Mouse (Mus musculus) macrophage (primary cell): ENCODE measurements around the gene Mrpl39. TPM values are rescaled to one million over a fixed set of nuclear protein-coding genes. Genes with fewer than 3 reads are reported as not detected.

Experiments used
- H3K27ac ChIP-seq: fragments of 350-480 bp; formaldehyde crosslinking; 2 replicates; pipeline ENCODE4 v1.9.0; 2021
- H3K36me3 ChIP-seq: fragments of 350-480 bp; formaldehyde crosslinking; 2 replicates; pipeline ENCODE4 v1.9.0; 2021; ENCODE audit errors: inconsistent target
- H3K4me3 ChIP-seq: fragments of 350-480 bp; formaldehyde crosslinking; 2 replicates; pipeline ENCODE4 v1.9.0; 2021; ENCODE audit errors: inconsistent target
- H3K79me2 ChIP-seq: fragments of 350-480 bp; formaldehyde crosslinking; 2 replicates; pipeline ENCODE4 v1.9.0; 2021; ENCODE audit errors: inconsistent target
- WGBS: methylation state at CpG from one replicate; pipeline ENCODE4 v1.1.7; 2026; ENCODE audit warnings: inconsistent platforms; ENCODE audit not compliant: missing documents; 5-methylcytosine and 5-hydroxymethylcytosine counted together
- polyA plus RNA-seq: library from polyadenylated mRNA; stranded (reverse); fragments of 250-400 nt; gene quantifications from 3 replicates; pipeline ENCODE4 v1.2.4, GENCODE M21; 2018; ENCODE audit warnings: inconsistent platforms
- total RNA-seq, 78 experiments: library from RNA; depleted of rRNA; stranded (reverse); fragments of 250-400 nt; gene quantifications; 1 replicate in 9 of 78; 2 replicates in 24 of 78; 3 replicates in 43 of 78; 4 replicates in 2 of 78; pipeline ENCODE4 v1.2.4; 2018; ENCODE audit warnings: inconsistent platforms in 56 of 78

Mrpl39 gene
- 10 to 100 TPM; 10.4 to 40.8 (median 26.9) TPM for total RNA-seq (2018; cell fraction: chromatin; rRNA removed)
- total RNA-seq (2018; cell fraction: cytosol; rRNA removed), result 10 to 100 TPM; 15.5 to 28.1 (median 23.9) TPM
- total RNA-seq (2018; cell fraction: nucleus; rRNA removed), result 10 to 100 TPM; 18.2 to 46.9 (median 28.6) TPM
- polyA plus RNA-seq, result 16.2 to 30.4 TPM (median 24.0 TPM) in 3 replicates

DNA sequence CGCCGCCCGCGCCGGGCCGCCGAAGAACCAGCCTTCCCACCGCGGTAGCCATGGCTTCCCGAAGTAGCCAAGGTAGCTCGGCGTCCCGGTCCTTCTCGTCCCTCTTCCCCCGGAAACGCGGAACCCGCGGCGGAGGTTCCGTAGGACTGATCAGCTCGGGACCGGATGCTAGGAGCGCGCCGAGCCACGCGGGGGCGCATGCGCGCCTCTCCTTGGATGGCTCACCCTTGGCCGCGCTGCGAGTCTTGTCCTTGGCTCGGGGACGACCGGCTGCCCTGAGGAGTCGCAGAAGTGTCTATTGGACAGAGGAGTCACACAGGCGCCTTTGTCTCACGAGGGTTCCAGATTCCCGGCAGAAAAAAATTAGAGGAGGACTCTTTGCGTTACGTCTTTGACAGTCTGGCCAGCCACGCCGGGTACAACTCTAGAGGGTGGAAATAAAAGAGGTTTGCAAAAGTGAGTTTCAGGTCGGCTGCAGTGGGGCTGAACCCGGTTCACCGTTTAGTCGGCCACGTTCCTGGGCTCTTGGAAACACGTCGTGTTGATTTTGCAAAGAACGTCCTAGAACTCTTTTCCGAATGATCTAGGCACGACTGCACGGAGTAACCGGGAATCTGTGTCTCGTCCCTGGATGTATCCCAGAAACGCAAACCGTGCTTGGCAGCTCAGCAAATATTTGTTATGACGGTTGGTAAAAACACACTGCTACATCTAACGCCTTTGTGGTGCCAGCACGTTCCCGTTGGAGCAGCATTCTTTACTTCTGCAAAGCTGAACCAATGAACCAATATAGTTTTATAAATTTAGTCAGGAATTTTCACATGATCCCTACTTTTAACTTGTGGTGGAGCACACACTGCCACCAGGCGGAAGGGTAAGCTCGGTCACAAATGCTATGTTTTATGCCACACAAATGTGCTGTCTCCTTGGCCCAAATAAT lies at the start of gene Mrpl39:
Gene Mrpl39 (minus strand): TSS at position 577 of the 940 bp plus-strand sequence.
- Histone ChIP-seq H3K4me3 (peak within 1 kb of the TSS; percentile 77), H3K36me3 (peaks cover 14% of the 10 kb centered on the region), H3K79me2 (peaks cover 20% of the 10 kb centered on the region), H3K27ac (peak within 1 kb of the TSS; percentile 54)
- WGBS, result under 1% methylated on average over 66 of the region's 66 CpGs

DNA sequence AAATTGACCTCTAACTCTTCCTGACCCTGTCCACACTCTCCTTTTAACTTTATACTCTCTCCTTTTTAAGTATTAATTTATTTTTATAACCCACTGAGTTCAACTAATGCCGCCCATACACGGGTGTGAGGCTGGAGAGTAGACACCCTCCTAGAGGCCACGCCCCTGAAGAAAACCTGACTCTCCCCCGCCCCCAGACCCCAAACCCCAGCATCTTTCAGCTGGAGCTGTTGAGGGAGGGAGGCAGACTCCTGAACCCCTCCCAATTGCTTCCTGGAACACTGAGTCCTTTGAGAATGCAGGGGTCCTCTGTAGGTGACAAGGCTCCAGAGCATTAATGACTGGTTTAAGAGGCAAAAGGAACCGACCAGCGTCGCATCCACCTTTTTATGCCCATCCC lies 49.4 kb upstream of the Mrpl39 start:
- 88% methylated on average over 7 of the region's 7 CpGs for WGBS
- H3K4me3 ChIP-seq, result no peak overlapping the region
- H3K79me2 ChIP-seq, result no peaks in the 10 kb centered on the region
- no peak overlapping the region for H3K27ac ChIP-seq
- H3K36me3 ChIP-seq, result no peaks in the 10 kb centered on the region

DNA sequence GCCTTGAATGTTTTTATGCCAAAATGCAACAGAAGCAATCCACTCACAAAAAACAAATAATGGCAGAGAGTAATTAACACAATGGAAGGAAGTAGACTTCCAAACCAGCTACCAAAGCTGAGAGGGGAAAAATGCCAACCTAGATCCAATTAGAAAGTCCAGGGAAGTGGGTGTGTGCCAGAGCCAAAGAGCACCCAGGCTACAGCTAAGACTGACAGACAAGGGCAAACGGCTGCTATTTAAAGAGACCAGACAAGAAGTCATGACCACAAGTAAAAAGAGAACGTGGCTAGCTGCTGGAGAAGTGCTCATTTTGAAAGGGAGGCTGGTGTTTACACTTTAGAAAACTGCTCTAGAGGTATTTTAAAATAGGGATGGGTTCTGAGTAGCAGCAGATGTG lies 47.7 kb upstream of the Mrpl39 start:
- no peaks in the 10 kb centered on the region for H3K79me2 ChIP-seq
- no peak overlapping the region for H3K4me3 ChIP-seq
- H3K27ac ChIP-seq, result no peak overlapping the region
- 28% methylated on average over 2 of the region's 2 CpGs for WGBS
- no peaks in the 10 kb centered on the region for H3K36me3 ChIP-seq

DNA sequence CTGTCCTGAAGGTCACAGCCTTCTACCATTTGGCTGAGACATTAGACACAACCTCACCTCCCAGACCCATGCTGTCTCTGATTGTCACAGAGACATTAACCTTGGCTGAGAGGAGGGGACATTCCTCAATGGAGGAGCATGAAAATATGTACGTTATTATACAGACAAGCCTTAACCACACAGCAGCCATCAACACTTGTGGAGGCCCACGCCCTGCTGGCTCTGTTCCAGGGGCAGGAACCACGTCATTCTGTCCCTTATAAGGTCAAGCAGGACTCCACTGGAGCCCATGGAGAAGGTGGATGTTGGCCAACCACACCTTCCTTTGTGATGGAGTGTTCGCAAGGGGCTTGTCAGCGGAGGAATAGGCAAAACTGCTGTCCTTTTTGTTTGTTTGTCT lies 44.2 kb upstream of the Mrpl39 start:
- no peaks in the 10 kb centered on the region for H3K36me3 ChIP-seq
- 74% methylated on average over 3 of the region's 5 CpGs for WGBS
- H3K4me3 ChIP-seq, result no peak overlapping the region
- H3K27ac ChIP-seq, result no peak overlapping the region
- H3K79me2 ChIP-seq, result no peaks in the 10 kb centered on the region

DNA sequence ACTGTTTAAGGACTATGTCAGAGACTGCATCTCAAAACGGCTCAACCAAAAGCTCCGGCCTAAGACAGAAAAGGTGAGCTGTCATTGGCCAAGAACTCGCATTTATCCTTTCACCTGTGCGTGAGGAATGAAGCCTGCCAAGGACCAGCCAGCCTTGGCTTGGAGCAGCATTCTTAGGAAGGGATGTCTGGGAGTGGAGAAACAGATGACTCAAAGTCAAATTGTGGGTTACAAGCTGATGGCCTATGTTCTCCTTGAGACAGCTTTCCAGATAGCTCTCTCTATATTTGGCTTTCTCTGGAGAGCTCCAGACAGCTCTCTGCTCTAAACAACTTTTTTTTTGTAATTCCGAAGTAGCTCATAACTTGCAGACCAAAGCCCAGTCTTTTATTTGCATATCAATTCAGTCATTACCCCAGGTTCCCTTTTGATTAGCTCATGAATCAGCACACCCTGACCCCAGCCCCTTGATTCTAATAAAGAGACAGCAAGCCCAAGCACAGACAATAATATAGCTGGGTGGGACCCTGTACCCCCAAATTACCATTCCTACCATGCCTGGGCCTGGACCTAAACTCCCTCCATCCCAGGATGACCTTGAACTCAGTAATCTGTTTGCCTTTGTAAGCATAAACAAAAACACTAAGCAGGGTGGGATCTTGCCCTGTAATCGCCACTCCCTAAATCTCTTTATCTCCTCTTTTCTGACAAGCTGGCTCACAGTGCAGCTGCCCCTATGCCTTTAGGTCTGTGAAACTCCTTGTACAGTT lies 43.5 kb upstream of the Mrpl39 start:
- no peak overlapping the region for H3K27ac ChIP-seq
- no peaks in the 10 kb centered on the region for H3K36me3 ChIP-seq
- H3K79me2 ChIP-seq, result no peaks in the 10 kb centered on the region
- H3K4me3 ChIP-seq, result no peak overlapping the region
- WGBS, result 91% methylated on average over 6 of the region's 6 CpGs

DNA sequence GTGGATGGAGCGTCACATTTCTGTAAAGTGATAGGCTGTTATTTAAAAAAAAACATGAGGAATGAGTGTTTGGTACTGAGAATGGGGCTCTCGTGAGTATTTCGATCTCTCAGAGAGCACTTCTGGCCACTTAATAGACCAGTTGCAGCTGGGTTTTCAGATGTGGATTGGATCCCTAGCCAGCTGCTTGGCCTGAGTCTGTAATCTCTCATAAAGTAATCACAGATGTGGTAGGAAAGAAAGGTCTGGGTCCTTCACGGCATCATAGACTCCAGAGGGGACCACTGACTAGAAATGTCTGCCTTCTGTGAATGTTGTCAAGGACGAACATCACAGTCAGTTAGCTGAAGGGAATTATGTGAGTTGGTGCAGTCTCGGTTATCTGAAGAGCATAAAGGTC lies 42.9 kb upstream of the Mrpl39 start:
- H3K79me2 ChIP-seq, result no peaks in the 10 kb centered on the region
- H3K27ac ChIP-seq, result no peak overlapping the region
- H3K4me3 ChIP-seq, result no peak overlapping the region
- no peaks in the 10 kb centered on the region for H3K36me3 ChIP-seq
- WGBS, result 96% methylated on average over 6 of the region's 6 CpGs

DNA sequence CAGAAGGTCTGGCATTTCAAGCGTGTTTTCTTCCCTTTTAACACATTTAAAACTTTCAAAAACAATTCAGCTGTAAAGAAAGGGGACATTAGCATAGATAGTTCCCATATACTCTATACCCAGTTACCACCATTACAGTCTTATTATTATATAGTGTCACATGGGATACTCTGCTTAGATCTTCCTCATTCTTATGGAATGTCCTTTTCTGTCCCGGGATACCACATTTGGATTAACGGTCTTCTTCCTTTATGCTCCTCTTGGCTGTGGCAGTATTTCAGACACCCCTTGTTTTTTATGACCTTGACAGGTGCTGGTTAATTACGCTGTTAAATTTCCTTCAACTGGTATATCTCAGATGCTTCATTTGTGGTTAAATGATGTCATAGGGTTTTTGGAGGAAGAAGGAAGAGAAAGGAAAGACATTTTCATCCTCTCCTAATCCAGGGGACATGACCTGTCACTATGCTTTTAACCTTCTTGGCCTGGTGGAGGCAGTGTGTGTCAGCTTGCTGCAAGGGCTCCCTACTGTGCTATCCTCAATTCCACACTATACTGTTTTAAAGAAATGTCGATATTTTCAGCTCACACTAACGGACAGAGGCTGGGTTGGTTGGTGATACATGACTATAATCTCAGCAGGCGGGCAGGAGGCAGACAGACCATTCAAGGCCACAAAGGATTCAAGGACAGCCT lies 40.7 kb upstream of the Mrpl39 start:
- H3K79me2 ChIP-seq, result no peaks in the 10 kb centered on the region
- no peak overlapping the region for H3K27ac ChIP-seq
- no peaks in the 10 kb centered on the region for H3K36me3 ChIP-seq
- WGBS, result 56% methylated on average over 7 of the region's 7 CpGs
- no peak overlapping the region for H3K4me3 ChIP-seq

DNA sequence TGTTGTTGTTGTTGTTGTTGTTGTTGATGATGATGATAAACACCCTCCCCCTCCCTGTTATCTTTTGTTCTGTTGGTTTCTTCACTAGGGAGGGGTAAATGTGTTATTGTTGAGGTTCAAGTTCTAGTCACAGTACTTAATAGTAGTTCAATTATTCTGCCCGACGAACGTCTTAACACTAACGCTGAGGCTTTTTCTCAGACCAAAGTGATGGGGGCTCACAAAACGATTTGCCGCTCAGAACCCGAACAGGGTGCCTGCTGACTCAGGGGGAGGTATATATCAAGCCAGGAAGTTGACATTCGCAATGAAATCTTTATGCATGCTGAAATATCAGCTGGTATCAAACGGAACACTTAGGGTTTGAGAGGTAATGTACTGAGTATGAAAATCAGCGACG lies 39.8 kb upstream of the Mrpl39 start:
- Histone ChIP-seq H3K79me2 (no peaks in the 10 kb centered on the region), H3K4me3 (no peak overlapping the region)

DNA sequence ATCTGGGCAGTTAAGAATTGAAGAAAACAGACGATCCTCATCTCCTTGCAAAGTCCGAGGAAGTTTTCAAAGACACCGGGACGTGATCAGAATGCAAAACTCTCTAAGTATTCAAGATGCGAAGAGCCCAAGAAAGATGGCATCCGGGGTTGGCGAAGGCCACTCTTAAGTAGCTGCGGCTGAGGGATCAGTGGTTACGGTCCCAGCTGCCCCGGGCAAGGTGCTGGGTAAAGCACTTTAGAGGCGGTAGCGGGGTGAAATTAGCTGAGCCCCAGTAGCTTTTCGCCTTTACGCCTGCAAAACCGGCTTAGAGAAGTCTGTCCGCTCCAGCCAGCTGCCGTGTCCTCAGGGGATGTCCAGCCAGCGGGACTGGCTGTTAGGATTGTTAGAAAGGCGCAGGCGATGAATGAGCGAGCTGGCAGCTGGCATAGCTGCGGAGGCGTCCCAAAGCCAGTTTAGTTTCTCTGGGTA lies 39.3 kb upstream of the Mrpl39 start:
- 4% methylated on average over 23 of the region's 23 CpGs for WGBS
- Histone ChIP-seq H3K79me2 (no peaks in the 10 kb centered on the region), H3K4me3 (peak overlapping the region; percentile 3; the same call in 1 of the 2 replicates), H3K27ac (no peak overlapping the region), H3K36me3 (no peaks in the 10 kb centered on the region)

More for the DNA sequence above, 39.8 kb upstream of the Mrpl39 start:
- Histone ChIP-seq H3K27ac (no peak overlapping the region), H3K36me3 (no peaks in the 10 kb centered on the region)
- 50% methylated on average over 11 of the region's 11 CpGs for WGBS

DNA sequence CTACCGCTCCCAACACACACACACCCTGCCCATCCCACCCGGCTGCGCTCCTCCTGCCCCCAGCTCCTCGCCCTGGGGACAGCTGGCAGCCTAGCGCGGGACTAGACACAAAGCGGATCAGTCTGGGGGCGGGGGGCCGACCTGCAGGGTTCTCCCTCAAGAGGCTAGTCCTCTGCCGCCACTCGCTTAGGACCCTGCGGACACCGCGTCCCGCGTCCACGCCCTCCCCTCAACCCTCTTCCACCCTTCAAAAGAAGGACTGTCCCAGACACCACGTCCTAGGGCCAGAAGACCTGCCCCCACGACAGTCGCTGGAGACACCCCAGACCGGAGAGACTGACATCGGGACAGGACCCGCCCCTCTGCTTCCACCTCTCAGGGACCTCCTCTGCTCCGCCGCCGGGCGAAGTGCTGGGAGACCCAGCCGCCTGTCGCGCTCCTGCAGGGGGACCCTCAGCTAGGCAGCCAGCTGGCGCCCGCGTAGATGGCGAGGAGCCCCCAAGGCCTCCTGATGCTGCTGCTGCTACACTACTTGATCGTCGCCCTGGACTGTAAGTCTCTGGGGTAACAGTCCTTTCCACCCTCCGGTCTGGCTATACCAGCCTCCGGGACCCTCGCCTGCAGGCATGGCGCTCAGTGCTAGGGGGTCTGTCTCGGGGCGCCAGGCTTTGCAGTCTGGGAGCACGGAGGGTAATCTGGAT lies 38.6 kb upstream of the Mrpl39 start, which contains the start of gene Jam2:
Gene Jam2 (plus strand): TSS at position 121 of the 701 bp plus-strand sequence.
- H3K4me3 ChIP-seq, result peak within 1 kb of the TSS; percentile 3; the same call in 1 of the 2 replicates
- 1% methylated on average over 40 of the region's 43 CpGs for WGBS
- no peaks in the 10 kb centered on the region for H3K79me2 ChIP-seq
- no peaks in the 10 kb centered on the region for H3K36me3 ChIP-seq
- no peak within 1 kb of the TSS for H3K27ac ChIP-seq

DNA sequence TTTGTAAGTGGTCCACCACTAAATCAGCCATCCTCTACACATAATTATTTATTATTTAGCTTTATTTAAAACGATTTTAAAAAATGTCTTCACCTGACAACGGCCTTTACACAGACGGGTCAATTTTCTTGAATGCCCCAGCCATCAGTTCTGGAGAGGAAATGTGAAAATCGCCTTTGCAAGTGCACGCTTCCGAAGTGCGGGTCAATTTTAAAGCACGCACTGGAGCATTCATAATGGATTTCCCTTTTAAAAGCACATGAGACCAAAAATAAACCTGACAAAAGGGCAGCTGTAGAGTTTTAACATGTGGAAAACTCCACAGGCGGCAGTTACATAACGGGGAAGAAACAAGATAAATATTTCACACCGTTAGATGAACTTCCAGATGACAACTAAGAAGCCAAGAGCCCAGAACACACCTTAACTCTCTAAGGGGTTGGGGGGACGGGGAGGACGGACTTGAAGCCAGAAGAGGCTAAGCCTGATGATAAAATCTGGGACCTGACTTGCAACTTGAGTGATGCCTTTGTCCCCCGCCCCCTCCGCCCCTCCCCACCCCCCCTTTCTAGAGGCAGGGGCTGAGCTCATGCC lies 37.8 kb upstream of the Mrpl39 start:
- no peaks in the 10 kb centered on the region for H3K36me3 ChIP-seq
- H3K4me3 ChIP-seq, result no peak overlapping the region; the same call in 1 of the 2 replicates
- WGBS, result 7% methylated on average over 15 of the region's 15 CpGs
- no peak overlapping the region for H3K27ac ChIP-seq
- H3K79me2 ChIP-seq, result no peaks in the 10 kb centered on the region

DNA sequence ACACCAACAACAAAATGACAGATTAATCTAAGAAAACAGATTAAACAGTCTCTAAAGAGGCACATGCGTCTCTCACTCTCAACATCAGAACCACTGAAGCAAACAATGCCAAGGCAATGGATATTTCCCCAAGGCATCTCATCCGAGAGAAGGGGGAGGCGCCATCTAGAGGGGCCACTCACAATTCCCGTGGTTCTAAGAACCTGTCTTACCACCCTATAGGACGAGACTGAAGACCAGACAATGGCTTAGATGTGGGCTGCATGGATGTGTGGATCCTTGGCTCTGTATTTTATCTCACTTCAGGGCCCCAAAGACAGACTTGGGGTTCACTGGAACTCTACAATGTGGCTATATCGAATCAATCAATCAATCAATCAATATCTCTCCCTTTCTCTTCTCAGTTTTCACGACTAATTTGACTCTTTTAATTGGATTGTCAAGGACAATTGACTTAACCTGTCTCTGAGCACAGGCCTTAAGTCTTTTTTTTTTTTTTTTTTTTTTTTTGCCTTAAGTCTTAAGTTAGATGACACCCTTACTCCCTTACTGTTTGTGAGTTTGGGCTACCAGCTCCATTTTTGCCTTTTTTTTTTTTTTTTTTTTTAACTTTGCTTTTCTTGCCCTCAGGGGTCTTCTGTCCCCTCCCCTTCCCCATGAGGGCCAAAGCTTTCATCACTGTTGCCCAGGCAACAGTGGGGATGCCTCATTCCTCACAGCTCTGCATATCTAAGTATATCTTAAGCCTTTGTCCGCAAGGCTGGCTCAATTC lies 37.1 kb upstream of the Mrpl39 start:
- Histone ChIP-seq H3K36me3 (no peaks in the 10 kb centered on the region), H3K27ac (no peak overlapping the region), H3K4me3 (no peak overlapping the region), H3K79me2 (no peaks in the 10 kb centered on the region)
- WGBS, result 65% methylated on average over 8 of the region's 8 CpGs

DNA sequence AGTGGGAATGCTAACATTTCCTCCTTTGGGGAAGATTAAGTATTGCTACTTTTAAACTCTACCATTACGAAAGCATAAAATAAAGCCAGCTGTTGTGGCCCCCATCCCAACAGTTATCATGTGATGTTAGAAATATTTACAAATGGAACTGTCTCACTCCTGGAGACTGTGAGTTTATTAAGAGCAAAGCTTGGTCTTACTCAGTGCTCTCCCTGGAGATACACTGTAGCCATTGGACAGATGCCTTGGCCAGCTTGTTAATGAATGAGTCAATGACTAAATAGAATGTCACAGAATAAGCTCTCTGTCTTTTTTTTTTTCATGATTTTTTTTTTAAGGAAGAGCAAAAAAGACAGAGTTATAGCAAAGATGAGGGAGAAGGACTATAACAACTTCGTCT lies 35.9 kb upstream of the Mrpl39 start:
- Histone ChIP-seq H3K36me3 (no peaks in the 10 kb centered on the region), H3K79me2 (no peaks in the 10 kb centered on the region), H3K4me3 (no peak overlapping the region), H3K27ac (no peak overlapping the region)
- 90% methylated on average over 2 of the region's 2 CpGs for whole genome bisulfite sequencing
